Mouse (Mus musculus): ENCODE measurements at regions not wholly inside any gene's neighbourhood (a gene's known extent, or its start where the extent isn't known, plus 50 kb on each side); places are given as distances from the start of the nearest gene placed in this dataset.
A peak's percentile ranks its signal among the peaks of the same experiment; 100 is the strongest.

DNA sequence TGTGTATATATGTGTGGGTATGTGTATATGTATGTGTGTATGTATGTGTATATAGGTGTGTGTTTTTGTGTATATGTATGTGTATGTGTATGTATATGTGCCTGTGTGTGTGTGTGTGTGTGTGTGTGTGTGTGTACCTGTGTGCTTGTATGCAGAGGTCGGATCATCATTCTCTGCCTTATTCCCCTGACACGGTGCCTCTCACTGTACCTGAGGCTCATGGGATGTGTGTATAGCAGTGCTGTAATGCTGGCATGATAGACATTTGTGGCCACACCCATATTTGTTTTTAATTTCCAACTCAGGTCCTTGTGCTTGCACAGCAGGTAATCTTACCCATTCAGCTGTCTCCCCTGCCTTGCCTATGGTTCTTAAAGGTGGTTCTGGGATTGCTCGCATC, 402.1 kb upstream of the Tmpo start:
- no peak for DNase-seq (ENCODE audit: low spot score in 2 of 2)

DNA sequence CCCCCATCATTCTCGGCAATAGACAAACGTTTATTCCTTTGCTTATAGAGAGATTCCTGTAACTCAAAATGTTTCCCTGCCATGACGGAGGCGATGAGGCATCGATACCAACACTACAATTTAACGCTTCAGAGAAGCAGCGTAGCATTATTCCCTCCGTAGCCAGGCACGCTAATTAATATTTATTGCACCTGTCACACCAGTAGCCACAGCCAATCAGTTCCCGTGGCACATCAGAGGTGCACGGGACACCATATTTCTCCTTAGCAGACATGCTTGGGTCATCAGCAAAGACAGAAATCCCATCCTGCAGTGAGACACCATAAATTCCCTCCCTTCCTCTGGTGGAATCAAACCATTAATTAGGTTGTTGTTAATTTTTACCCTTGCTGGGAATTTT, 399.8 kb upstream of the Tmpo start:
- DNase-seq (ENCODE audit: low spot score in 2 of 2) = no peak

DNA sequence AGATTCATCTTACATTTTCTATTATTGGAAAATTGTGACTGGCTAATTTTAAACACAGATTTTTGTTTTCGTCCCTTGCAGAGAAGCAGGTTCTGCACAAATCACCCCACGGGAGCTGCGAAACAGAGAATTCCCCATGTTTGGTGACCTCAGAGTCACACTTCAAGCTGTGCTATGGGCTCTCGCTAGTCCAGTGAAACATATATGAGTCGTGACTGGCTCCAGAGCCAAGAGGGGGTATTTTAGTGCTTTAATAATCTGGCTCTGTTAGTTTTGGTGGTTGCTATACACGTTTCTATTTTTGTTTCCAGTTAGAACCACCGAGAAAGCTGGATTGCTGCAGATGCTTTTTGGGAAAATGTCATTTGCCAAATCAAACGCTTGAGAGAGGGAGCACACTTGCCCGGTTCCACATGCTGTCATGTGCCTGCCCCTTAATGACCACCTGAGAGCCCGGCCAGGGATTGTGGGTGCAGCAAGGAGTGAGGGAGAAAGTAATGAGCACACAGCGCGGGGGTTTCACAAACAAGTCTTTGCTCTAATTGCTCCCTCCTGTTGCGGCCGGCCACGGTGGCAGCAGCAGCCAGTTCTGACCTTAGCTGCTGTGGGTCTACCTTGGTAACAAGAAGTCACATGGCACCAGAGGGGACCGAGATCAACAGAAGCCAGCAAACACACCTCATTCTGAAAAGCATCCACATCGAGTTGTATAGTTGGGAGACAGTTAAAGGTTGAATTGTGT, 394.4 kb upstream of the Tmpo start:
- DNase-seq (ENCODE audit: low spot score in 2 of 2) = no peak

DNA sequence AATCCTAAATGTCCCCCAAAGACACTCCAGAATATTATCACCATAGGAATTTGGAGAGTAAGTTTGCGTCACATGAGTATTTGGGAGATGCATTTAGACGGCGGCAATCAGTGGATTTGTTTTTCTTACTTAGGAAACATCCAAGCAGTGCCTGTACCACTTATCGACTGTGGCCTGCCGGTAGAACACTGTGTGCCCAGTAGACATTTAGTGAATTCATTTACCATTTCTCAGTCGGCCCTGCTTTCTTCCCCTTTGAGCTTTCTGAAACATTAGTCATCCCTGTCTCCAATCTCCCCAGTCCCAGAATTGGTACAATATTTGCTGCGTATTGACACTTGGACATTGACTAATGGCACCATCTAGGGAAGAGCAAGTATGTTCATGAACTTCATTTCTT, 391.7 kb upstream of the Tmpo start:
- DNase-seq (ENCODE audit: low spot score in 2 of 2) = no peak

DNA sequence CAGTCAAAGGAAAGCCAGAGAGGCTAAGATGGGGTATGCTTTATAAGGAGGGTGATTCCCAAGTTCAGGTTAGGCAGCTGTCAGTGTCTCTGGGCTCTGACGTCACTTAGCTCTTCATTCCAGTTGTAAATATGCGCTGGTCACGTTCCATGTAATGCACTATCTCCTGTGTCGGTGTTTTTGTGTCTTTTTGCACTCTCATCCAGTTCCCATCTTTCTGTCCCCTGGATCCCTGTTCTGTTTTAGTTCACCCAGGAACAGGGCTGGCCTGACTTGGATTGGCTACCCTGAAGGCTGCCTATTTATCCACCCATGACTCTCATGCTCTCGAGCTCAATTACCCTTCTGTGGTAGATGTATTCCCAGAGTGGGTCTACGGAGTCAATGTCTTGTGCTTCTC, 387.9 kb upstream of the Tmpo start:
- no peak for DNase-seq (ENCODE audit: low spot score in 2 of 2)

DNA sequence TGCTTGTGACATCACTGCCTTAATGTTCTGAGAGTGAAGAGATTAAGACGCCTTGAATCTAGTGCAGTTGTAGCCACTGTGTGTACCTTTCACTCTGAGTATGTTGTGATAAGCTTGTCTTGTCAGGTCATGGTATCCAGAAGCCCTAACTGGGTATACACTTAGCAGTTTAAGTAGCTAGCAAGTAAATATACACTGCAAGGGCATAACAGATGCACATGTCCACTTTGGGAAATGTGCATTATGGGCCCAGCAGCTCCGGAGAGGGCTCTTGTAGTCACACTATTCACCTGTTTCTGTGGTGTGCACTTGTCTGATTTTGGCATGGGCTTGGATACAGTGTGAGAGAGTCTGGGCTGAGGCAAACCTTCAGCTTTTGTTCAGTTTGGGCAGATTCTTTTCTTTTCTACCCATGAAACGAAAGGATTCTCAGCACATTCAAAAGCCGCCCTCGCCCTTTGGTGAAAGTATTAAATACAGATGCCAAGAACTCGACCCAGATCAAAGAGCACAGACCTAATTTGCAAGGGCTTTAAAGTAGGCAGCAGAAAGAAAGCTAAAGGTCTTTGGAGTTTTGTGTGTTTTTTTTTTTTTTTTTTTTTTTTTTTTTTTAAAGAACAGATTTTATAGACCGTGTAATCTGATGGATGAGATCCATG, 385.1 kb upstream of the Tmpo start:
- no peak for DNase-seq (ENCODE audit: low spot score in 2 of 2)

DNA sequence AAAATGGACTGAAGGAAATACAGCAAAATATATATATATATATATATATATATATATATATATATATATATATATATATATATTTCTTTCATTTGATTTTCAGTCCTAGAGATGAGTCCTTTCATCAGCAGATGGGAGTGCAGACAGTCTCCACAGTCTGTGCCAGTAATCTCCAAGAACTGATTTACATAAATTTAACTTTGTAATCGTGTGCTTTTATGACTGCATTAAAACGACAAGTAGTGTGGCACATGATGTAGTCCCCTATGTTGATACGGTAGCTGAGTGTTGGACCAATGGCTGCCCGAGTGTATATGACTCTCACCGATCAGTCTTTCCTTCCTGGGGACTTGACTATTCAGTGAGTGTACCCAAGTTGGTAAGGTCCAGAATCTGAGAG, 378.2 kb upstream of the Tmpo start:
- no peak for DNase-seq (ENCODE audit: low spot score in 2 of 2)

DNA sequence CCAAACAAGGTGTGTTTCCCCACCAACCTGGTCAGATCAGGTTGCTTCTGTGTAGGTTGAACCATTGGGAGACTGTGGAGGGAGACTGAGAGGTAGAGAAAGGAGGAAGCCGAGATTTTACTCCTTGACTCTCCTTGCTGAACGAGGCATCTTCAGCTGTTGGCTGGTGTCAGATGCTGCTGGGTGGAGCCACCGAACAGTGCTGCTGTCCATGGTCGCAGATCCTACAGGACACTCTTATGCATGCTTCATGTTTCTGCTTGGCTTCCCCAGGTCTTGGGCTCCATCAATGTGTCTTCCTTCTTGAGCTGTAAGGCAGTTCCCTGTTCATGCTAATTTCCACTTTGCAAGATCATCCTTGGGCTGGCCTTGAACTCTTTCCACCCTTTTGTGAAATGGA, 367.0 kb upstream of the Tmpo start:
- DNase-seq (ENCODE audit: low spot score in 2 of 2) = no peak

DNA sequence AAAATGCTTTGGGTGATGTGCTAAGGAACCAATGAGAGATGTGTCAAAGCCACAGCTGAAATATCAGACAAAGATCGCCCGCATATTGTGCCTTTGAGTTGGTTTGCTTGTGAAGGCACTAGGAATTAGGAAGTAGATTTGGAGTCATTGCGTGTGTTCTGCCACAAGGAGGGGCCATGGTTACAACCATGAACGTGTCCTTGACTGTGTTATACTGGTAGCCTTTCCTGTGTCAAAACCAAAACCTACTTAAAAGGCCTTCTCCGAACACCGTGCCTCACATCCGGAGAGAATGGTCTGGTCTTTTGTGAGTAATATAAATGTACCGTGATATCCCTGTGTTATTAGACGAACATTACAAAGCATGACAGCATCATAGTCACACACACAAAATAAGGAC, 365.0 kb upstream of the Tmpo start:
- DNase-seq (ENCODE audit: low spot score in 2 of 2) = peak; percentile 34 to 60

DNA sequence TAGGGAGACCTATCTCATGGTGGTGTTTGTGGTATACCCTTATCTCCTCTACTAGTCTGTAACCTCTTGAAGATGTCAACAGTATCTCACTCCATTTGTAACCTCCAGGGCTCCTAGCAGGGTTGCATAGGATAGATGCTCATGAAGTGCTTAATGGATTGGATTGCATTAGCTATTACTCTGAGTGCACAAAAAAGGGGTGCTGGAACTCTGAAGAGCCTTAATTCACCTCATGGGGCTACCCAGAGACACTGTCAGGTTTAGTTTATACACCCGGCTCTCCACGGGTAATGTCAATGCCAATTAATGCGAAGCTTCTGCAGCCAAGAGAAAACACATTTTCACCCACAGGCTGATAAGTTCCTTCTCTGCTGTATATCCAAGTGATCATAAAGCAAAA, 364.3 kb upstream of the Tmpo start:
- no peak for DNase-seq (ENCODE audit: low spot score in 2 of 2)

DNA sequence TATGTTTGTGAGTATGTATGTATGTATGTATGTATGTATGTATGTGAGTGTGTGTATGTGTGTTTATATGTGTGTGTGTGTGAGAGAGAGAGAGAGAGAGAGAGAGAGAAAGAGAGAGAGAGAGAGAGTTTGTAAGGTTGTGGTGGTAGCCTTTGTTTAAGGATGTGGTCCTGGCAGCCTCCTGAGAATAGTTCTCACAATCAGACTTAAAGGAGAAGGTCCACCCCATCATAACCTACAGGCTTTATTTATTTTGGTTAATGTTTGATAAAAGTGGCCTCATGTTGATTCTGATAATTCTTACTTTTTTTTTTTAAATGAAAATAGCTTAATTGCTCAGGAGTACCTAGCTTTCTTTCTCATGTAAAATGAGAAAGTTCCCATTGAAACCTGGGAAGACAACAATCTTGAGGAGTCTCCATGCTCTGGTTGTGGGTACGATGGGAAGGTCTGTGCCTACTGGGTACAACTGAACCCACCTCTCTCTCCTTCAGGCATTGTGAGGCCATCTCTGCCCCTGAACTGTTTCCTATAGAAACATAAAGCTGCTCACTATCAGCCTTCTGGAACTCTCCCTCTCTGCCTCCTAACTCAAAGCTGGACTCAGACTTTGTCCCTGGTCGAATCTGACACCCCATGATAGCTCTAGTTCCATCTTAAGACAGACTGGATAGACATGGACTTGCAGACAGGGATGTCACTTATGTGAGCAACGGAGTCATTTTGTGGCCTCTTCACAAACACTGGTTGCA, 362.2 kb upstream of the Tmpo start:
- DNase-seq (ENCODE audit: low spot score in 2 of 2) = no peak

DNA sequence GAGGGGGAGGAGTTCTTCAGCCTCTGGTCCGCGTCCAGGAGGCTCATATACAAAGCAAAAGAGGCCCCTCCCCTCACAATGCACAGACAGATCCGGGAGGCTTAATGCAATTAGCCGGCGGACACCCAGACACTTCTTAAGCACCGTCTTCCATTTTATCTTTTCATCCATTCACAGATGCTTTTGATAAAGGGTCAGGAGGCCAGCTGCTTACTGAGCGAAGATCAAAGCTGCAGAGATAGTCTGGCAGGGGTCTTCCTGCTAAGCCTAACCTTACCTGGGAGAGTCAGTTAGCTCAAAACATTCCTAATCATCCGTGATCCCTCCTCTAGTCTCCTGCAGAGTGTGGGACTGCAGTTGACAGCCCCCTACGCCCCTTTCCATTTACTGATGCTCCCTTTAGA, 361.1 kb upstream of the Tmpo start:
- no peak for DNase-seq (ENCODE audit: low spot score in 2 of 2)

DNA sequence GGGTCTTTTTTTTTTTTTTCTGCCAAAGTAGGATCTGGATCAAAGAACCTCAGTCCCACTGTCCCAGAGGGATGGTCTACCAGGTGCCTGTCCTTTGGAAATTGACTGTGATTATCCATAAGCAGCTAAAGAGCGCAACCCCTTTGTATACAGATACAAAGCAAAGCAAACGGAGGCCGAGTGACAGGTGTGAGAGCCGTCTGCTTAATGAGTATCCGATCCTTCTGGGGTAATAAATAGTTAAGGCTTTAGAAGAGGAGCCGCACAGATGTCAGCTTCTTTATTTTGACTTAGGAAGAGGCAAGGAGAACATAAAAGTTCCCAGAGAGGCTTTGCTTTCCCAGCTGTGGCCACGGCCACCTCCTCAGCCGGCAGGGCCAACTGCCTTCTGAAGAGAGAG, 356.1 kb upstream of the Tmpo start:
- no peak for DNase-seq (ENCODE audit: low spot score in 2 of 2)

DNA sequence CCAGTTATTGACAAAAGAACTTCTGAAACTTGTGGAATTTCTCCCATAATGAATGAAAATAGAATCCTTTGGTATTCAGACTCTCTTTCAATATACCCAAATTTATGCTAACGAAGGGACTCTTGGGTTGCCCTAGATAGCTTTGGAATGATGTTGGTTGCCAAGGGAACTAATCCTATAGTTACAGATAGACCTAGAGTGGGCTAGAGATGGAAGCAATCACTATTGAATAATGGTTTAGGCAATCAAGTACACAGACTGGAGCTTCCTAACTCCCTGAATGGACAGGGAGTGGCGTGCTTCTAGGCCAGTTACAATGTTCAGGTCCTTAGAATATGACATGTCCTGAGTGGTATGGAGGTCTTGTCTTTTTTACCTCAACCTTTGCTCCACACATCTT, 354.3 kb upstream of the Tmpo start:
- no peak for DNase-seq (ENCODE audit: low spot score in 2 of 2)

DNA sequence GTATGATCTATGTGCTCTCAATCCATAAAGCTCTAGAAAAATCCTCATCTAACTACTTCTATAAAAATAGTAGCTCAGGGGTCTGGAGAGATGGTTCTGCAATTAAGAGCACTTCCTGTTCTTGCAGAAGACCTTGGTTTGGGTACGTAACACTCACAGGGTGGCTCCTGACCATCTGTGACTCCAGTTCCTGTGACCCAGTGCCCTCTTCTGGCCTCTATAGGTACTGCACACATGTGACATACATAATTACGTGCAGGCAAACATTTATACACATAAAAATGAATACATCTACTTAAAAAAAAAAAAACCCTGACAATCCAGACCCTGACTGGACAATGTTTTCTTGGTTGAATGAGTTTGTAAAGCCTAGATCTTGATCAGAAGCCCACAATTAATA, 347.2 kb upstream of the Tmpo start:
- DNase-seq (ENCODE audit: low spot score in 2 of 2) = no peak

DNA sequence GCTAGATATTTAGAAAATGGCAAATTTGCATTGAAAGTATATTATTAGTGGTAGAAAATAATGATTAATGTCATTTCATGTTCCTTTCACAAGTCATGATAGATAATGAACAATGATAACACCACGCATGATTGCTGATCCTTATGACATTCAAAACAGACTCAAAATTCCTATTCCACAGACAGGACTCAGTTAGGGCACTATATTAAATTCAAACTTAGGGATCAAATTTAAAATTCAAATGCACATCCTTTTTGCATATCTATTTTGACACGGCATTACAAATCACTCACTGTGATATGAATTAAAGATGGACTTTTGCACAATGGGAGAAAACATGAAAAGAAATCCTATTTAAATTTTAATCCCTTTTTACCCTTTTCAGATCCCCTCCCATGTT, 340.1 kb upstream of the Tmpo start:
- DNase-seq (ENCODE audit: low spot score in 2 of 2) = no peak

DNA sequence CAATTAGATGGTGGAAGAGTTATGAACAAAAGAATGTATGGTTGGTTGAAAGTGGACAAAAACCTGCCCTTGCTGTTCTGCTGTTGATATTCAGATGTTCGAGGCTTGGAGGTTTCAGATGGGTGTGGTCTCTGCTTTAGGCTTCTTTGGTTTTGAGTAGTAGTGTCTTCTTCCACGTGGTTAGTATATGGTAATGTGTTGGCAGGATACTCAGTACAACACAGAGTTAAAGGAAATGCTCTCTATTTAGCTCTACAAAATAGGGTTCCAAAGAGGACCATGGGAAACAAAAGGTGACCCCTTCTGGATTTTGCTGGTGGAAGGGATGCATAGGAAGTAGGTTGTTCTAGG, 333.9 kb upstream of the Tmpo start:
- DNase-seq (ENCODE audit: low spot score in 2 of 2) = no peak

DNA sequence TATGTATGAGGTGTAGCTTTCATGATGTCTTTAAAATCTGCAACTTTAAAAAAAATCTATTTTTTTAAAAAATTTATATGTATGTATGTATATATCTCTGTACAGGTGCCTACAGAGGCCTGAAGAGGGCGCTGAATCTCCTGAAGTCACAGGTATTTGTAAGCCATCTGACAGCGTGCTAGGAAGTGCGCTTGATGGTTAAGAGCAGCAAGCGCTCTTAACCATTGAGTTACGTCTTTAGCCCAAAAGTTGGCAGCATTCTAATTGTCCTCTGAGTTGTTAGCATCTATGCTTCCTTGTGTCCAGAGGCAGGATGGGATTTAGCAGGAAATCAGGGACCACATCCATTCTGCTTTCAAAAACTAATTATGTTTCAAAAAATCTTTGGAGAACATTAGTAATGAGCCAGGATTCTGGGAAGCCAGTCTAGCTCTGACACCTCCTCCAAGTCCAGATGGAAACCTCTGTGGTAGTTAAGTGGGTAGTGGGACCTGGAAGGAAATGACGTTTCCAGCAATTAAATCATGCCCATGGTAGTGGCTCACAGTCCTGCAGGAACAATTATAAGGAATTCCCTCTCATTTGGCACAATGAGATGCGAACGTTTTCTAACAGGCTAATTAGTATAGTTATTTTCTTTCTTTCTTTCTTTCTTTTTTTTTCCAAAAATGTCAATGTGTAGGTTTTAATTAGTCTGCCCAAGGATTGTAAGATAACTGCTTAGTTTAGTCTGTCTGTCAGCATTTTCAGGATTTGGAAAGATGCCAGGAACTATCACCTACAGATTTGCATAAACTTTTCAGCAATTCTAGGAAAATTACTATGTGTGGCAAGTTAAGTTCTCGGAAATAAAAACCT, 333.3 kb upstream of the Tmpo start:
- DNase-seq (ENCODE audit: low spot score in 2 of 2) = no peak

DNA sequence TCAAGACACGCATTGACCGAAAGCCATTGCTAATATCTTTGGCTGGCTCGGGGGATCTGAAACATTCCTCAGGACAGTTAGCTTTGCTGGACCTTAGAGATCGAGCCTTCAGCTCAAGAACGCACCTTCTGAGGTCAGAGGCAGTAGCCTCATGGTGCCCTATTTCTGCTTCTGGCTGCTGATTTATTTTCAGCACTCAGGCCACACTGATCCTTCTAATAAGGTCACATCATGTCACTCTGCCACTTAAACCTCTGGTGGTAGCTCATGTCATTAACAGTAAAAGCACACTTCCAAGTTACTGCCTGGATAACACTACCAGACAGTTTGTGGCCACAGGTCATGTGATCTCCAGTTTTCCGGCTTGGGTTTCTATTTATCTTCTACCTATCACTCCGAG, 325.9 kb upstream of the Tmpo start:
- no peak for DNase-seq (ENCODE audit: low spot score in 2 of 2)

DNA sequence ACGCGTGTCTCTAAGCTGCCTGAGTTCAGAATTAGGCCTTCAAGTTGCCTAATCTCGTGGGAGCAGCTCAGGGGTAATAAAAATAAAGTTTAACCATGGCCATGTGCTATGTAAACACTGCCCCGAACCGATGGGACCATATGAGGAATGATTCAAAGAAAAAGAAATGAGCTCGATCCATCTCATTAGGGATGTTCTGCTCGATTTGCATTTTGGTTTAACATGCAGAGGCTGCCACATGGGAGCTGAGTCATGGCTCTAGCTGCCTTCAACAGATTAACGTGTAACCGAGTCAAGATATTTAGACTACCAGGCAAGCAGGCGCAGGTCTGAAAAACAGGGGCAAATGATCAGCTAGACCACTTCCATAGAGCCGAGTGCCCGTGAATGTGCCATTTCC, 323.8 kb upstream of the Tmpo start:
- DNase-seq (ENCODE audit: low spot score in 2 of 2) = no peak

DNA sequence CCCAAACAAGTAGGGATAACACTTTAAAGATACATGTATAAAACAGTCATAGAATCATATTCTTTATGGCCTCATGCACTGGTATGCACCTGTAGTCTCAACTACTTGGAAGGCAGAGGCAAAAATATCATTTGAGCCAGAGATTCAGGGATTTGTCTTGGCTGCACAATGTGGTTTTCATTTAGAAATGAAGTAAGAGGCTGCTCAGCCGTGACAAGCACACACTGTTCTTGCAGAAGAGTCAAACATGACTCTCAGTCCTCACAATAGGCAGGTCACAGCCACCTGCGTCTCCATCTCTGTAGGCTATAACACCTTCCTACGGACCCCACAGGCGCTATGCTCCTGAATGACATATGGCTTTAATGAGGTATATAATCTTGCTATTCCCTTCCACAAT, 317.4 kb upstream of the Tmpo start:
- DNase-seq (ENCODE audit: low spot score in 2 of 2) = no peak

DNA sequence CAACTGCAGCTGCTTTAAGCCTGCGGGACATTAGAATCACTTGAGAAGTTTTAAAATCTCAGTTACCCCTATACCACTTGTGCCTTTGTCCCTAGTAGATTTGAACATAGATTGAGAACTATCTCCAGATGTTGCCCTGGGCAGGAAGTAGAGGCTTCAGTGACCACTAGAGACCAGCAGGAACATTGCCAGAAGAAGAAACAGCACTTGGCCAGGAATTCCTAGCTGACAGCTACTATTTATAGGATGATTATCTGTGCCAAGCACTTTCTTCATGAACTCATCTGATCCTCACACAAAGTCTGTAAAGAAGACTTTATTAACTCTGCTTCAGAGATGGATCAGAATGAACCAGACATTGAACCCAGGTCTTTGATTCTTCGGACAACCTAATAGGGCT, 283.6 kb upstream of the Tmpo start:
- no peak for DNase-seq (ENCODE audit: low spot score in 2 of 2)
